Mouse (Mus musculus): Measurements from ENCODE around the gene Fcgr4.

- TF ChIP-seq CTCF (IDR thresholded peaks at IDR 0.05; ENCODE audit: low read depth) = 0 out of 2 replicates have a peak, but pooled peaks have one; percentile 10
- no peak for TF ChIP-seq EP300 (IDR thresholded peaks at IDR 0.05; ENCODE audit: low read depth)
Measured at GRCm38 (mm10) chr1:171043594-171044153, 25.0 kb downstream of the Fcgr4 start.
